Mouse (Mus musculus): ENCODE data around the gene Fam228a. TPM values are rescaled to one million over a fixed set of nuclear protein-coding genes. Genes with fewer than 3 reads are reported as not detected.

Gene Fam228a
- polyA plus RNA-seq, 1 experiment, result not detected

GRCm38 (mm10) chr12:4664929-4665674 is 73.1 kb downstream of the Fam228a start:
- no peak for DNase-seq
- H3K4me1 ChIP-seq (ENCODE audit: control insufficient read depth, insufficient read depth, low read length), result no peaks in the 10 kb centered on the region
- WGBS, result 50% methylated on average over 7 of the region's 7 CpGs
- no peak for TF ChIP-seq POLR2A (IDR thresholded peaks at IDR 0.05; ENCODE audit: borderline replicate concordance, extremely low read depth, low read depth, low read length)
- no peak for TF ChIP-seq CTCF (IDR thresholded peaks at IDR 0.05; ENCODE audit: insufficient read depth, low read length)
- H3K4me3 ChIP-seq (replicated peaks; ENCODE audit: extremely low read depth, low read depth, low read length), result no peak overlapping the region

Other genes starting within 250 kb of the Fam228a start
- gene Itsn2, start 145.8 kb downstream of the Fam228a start, polyA plus RNA-seq (2012; rRNA removed), result 22.4 and 36.3 TPM in 2 replicates
- not detected in 2 replicates for gene Gm3625, start 145.5 kb downstream of the Fam228a start, polyA plus RNA-seq (2012; rRNA removed)
- 0.08 and 0.10 TPM in 2 replicates for gene Pfn4, start 30.6 kb upstream of the Fam228a start, polyA plus RNA-seq (2012; rRNA removed)
- 0.12 and 0.72 TPM in 2 replicates for gene Fam228b, start 30.8 kb upstream of the Fam228a start, polyA plus RNA-seq (2012; rRNA removed)
- 33.4 and 60.8 TPM in 2 replicates for gene Sf3b6, start 79.1 kb upstream of the Fam228a start, polyA plus RNA-seq (2012; rRNA removed)
- 11.3 and 14.4 TPM in 2 replicates for gene Fkbp1b, start 103.2 kb upstream of the Fam228a start, polyA plus RNA-seq (2012; rRNA removed)
- 5.2 and 6.0 TPM in 2 replicates for gene Wdcp, start 104.9 kb upstream of the Fam228a start, polyA plus RNA-seq (2012; rRNA removed)
- 2.5 and 4.1 TPM in 2 replicates for gene Mfsd2b, start 135.9 kb upstream of the Fam228a start, polyA plus RNA-seq (2012; rRNA removed)
- gene Ubxn2a, start 169.3 kb upstream of the Fam228a start, polyA plus RNA-seq (2012; rRNA removed), result 5.9 and 6.3 TPM in 2 replicates
- 8.7 and 17.2 TPM in 2 replicates for gene Atad2b, start 178.9 kb upstream of the Fam228a start, polyA plus RNA-seq (2012; rRNA removed)